Mouse (Mus musculus): Measurements from ENCODE around the gene Creb3l1. TPM values are rescaled to one million over a fixed set of nuclear protein-coding genes. Genes with fewer than 3 reads are reported as not detected.
A peak's percentile ranks its signal among the peaks of the same experiment; 100 is the strongest.

Gene Creb3l1
- polyA plus RNA-seq, 1 experiment from 2014 or later = 1.1 TPM

GRCm38 (mm10) chr2:92034273-92034672 is 10.0 kb upstream of the Creb3l1 start:
- no peaks in the 10 kb centered on the region for H3K36me3 ChIP-seq
- no peak overlapping the region for H3K9ac ChIP-seq
- H3K4me2 ChIP-seq = no peak overlapping the region
- no peak for ATAC-seq (ENCODE audit: low read depth)
- H3K4me3 ChIP-seq (replicated peaks) = no peak overlapping the region
- H3K4me1 ChIP-seq (replicated peaks) = no peaks in the 10 kb centered on the region
- H3K27me3 ChIP-seq = no peaks in the 10 kb centered on the region
- WGBS (ENCODE audit: insufficient replicate concordance) = 53% methylated on average over 9 of the region's 9 CpGs
- DNase-seq = no peak
- no peaks in the 10 kb centered on the region for H3K9me3 ChIP-seq (replicated peaks)
- no peak overlapping the region for H3K27ac ChIP-seq

GRCm38 (mm10) chr2:92030554-92030953 is 6.3 kb upstream of the Creb3l1 start:
- Histone ChIP-seq H3K4me1 (replicated peaks) (peaks cover 11% of the 10 kb centered on the region; the same call in 1 of the 2 replicates), H3K4me3 (replicated peaks) (no peak overlapping the region), H3K27ac (no peak overlapping the region), H3K4me2 (no peak overlapping the region), H3K9me3 (replicated peaks) (no peaks in the 10 kb centered on the region), H3K9ac (no peak overlapping the region), H3K36me3 (no peaks in the 10 kb centered on the region), H3K27me3 (peaks cover 10% of the 10 kb centered on the region; the same call in 1 of the 2 replicates)
- WGBS (ENCODE audit: insufficient replicate concordance) = 70% methylated on average over 8 of the region's 8 CpGs
- no peak for ATAC-seq (ENCODE audit: low read depth)
- no peak for DNase-seq

GRCm38 (mm10) chr2:92029387-92030133 is 5.3 kb upstream of the Creb3l1 start:
- Histone ChIP-seq H3K27me3 (peaks cover 11% of the 10 kb centered on the region), H3K9ac (no peak overlapping the region), H3K4me3 (replicated peaks) (no peak overlapping the region), H3K36me3 (no peaks in the 10 kb centered on the region), H3K4me1 (replicated peaks) (peaks cover 11% of the 10 kb centered on the region; the same call in 1 of the 2 replicates), H3K9me3 (replicated peaks) (no peaks in the 10 kb centered on the region), H3K4me2 (no peak overlapping the region), H3K27ac (no peak overlapping the region)
- 63% methylated on average over 10 of the region's 10 CpGs for WGBS (ENCODE audit: insufficient replicate concordance)
- DNase-seq (no peak), ATAC-seq (ENCODE audit: low read depth) (no peak)

- H3K36me3 ChIP-seq = no peaks in the 10 kb centered on the region
- H3K9ac ChIP-seq = no peak overlapping the region
- ATAC-seq (ENCODE audit: low read depth) (peak; percentile 34; the same call in 1 of the 2 replicates), DNase-seq (no peak)
- no peak overlapping the region for H3K4me3 ChIP-seq (replicated peaks)
- H3K4me1 ChIP-seq (replicated peaks) = peaks cover 21% of the 10 kb centered on the region
- H3K27ac ChIP-seq = no peak overlapping the region
- H3K27me3 ChIP-seq = peaks cover 27% of the 10 kb centered on the region
- no peak overlapping the region for H3K4me2 ChIP-seq
- WGBS (ENCODE audit: insufficient replicate concordance) = 29% methylated on average over 11 of the region's 11 CpGs
- no peaks in the 10 kb centered on the region for H3K9me3 ChIP-seq (replicated peaks)
Measured at GRCm38 (mm10) chr2:92027811-92028590, 3.7 kb upstream of the Creb3l1 start.

- Histone ChIP-seq H3K9me3 (replicated peaks) (no peaks in the 10 kb centered on the region), H3K4me3 (replicated peaks) (no peak overlapping the region), H3K4me2 (no peak overlapping the region), H3K27ac (no peak overlapping the region), H3K36me3 (no peaks in the 10 kb centered on the region), H3K4me1 (replicated peaks) (peaks cover 24% of the 10 kb centered on the region), H3K27me3 (peaks cover 46% of the 10 kb centered on the region), H3K9ac (no peak overlapping the region)
- ATAC-seq (ENCODE audit: low read depth) (no peak), DNase-seq (no peak)
- WGBS (ENCODE audit: insufficient replicate concordance) = 32% methylated on average over 6 of the region's 6 CpGs
Measured at GRCm38 (mm10) chr2:92025966-92026365, 1.7 kb upstream of the Creb3l1 start.

GRCm38 (mm10) chr2:92025202-92025601 is 900 bp upstream of the Creb3l1 start:
- Histone ChIP-seq H3K27me3 (peaks cover 50% of the 10 kb centered on the region), H3K9ac (no peak overlapping the region), H3K36me3 (no peaks in the 10 kb centered on the region), H3K4me1 (replicated peaks) (peaks cover 24% of the 10 kb centered on the region), H3K27ac (no peak overlapping the region), H3K4me3 (replicated peaks) (no peak overlapping the region), H3K4me2 (no peak overlapping the region), H3K9me3 (replicated peaks) (no peaks in the 10 kb centered on the region)
- ATAC-seq (ENCODE audit: low read depth) (no peak), DNase-seq (no peak)
- 66% methylated on average over 2 of the region's 2 CpGs for WGBS (ENCODE audit: insufficient replicate concordance)

- peak overlapping the region; percentile 79 for H3K4me2 ChIP-seq
- peak overlapping the region; percentile 60 for H3K4me3 ChIP-seq (replicated peaks)
- H3K9ac ChIP-seq = peak overlapping the region; percentile 36; the same call in 1 of the 2 replicates
- WGBS (ENCODE audit: insufficient replicate concordance) = 1% methylated on average over 56 of the region's 56 CpGs
- no peak overlapping the region for H3K27ac ChIP-seq
- DNase-seq = no peak
- no peaks in the 10 kb centered on the region for H3K36me3 ChIP-seq
- H3K9me3 ChIP-seq (replicated peaks) = no peaks in the 10 kb centered on the region
- ATAC-seq (ENCODE audit: low read depth) = 0 out of 2 replicates have a peak, but pooled peaks have one; percentile 4
- H3K4me1 ChIP-seq (replicated peaks) = peaks cover 24% of the 10 kb centered on the region
- H3K27me3 ChIP-seq = peaks cover 56% of the 10 kb centered on the region
Measured at GRCm38 (mm10) chr2:92023362-92024273, 684 bp downstream of the Creb3l1 start.

GRCm38 (mm10) chr2:92020676-92021265 is 3.5 kb downstream of the Creb3l1 start:
- Histone ChIP-seq H3K27me3 (peaks cover 57% of the 10 kb centered on the region), H3K4me2 (no peak overlapping the region), H3K9me3 (replicated peaks) (no peaks in the 10 kb centered on the region), H3K4me3 (replicated peaks) (no peak overlapping the region), H3K9ac (no peak overlapping the region), H3K4me1 (replicated peaks) (peaks cover 14% of the 10 kb centered on the region), H3K27ac (no peak overlapping the region), H3K36me3 (no peaks in the 10 kb centered on the region)
- 26% methylated on average over 4 of the region's 4 CpGs for WGBS (ENCODE audit: insufficient replicate concordance)
- ATAC-seq (ENCODE audit: low read depth) (no peak), DNase-seq (no peak)

- Histone ChIP-seq H3K4me3 (replicated peaks) (no peak overlapping the region), H3K27me3 (peaks cover 33% of the 10 kb centered on the region), H3K36me3 (no peaks in the 10 kb centered on the region), H3K9me3 (replicated peaks) (no peaks in the 10 kb centered on the region), H3K9ac (no peak overlapping the region), H3K4me1 (replicated peaks) (peaks cover 9% of the 10 kb centered on the region; the same call in 1 of the 2 replicates), H3K4me2 (no peak overlapping the region), H3K27ac (no peak overlapping the region)
- ATAC-seq (ENCODE audit: low read depth) = no peak
- 35% methylated on average over 1 of the region's 1 CpGs for WGBS (ENCODE audit: insufficient replicate concordance)
- no peak for DNase-seq
Measured at GRCm38 (mm10) chr2:92017440-92017839, 6.9 kb downstream of the Creb3l1 start.

- DNase-seq (no peak), ATAC-seq (ENCODE audit: low read depth) (no peak)
- no peak overlapping the region for H3K4me2 ChIP-seq
- no peaks in the 10 kb centered on the region for H3K36me3 ChIP-seq
- peaks cover 28% of the 10 kb centered on the region for H3K27me3 ChIP-seq
- 0 out of 2 replicates have a peak overlapping the region, but pooled peaks have one; percentile 29 for H3K27ac ChIP-seq
- H3K4me3 ChIP-seq (replicated peaks) = no peak overlapping the region
- no peak overlapping the region for H3K9ac ChIP-seq
- no peaks in the 10 kb centered on the region for H3K9me3 ChIP-seq (replicated peaks)
- H3K4me1 ChIP-seq (replicated peaks) = peaks cover 10% of the 10 kb centered on the region; the same call in 1 of the 2 replicates
- 47% methylated on average over 3 of the region's 3 CpGs for WGBS (ENCODE audit: insufficient replicate concordance)
Measured at GRCm38 (mm10) chr2:92016981-92017380, 7.3 kb downstream of the Creb3l1 start.
